Mouse (Mus musculus) heart, embryonic 11.5 days (tissue): ENCODE data around the gene Olfr763. TPM values are rescaled to one million over a fixed set of nuclear protein-coding genes. Genes with fewer than 3 reads are reported as not detected.

Experiments
- ATAC-seq: fragments of 200-750 bp; cut with Nextera tagmentation; replicated peaks from 2 replicates; pipeline ENCODE4 v1.8.0; 2017; ENCODE audit warnings: moderate library complexity; ENCODE audit not compliant: insufficient number of reproducible peaks, low FRiP score, low TSS enrichment
- H3K27ac ChIP-seq: fragments of 300-500 bp; sonication (generic); 2 replicates; pipeline ENCODE4 v1.5.1; 2014; ENCODE audit warnings: mild to moderate bottlenecking, low read depth, low read length
- H3K27me3 ChIP-seq: fragments of 300-500 bp; sonication (generic); 2 replicates; pipeline ENCODE4 v1.6.1; 2014; ENCODE audit warnings: mild to moderate bottlenecking, low read length, mixed read lengths; ENCODE audit not compliant: control insufficient read depth, insufficient read depth
- H3K36me3 ChIP-seq: fragments of 300-500 bp; sonication (generic); 2 replicates; pipeline ENCODE4 v1.6.1; 2014; ENCODE audit warnings: mild to moderate bottlenecking, low read length, moderate library complexity, mixed read lengths; ENCODE audit not compliant: control insufficient read depth, insufficient read depth
- H3K4me1 ChIP-seq: fragments of 300-500 bp; sonication (generic); 2 replicates; pipeline ENCODE4 v1.6.1; 2014; ENCODE audit warnings: low read length; ENCODE audit not compliant: control insufficient read depth, insufficient read depth
- H3K4me2 ChIP-seq: fragments of 300-500 bp; sonication (generic); 2 replicates; pipeline ENCODE4 v1.6.1; 2014; ENCODE audit warnings: mild to moderate bottlenecking, moderate library complexity
- H3K4me3 ChIP-seq: fragments of 300-500 bp; sonication (generic); 2 replicates; pipeline ENCODE4 v1.5.1; 2014; ENCODE audit warnings: low read depth, low read length
- H3K9ac ChIP-seq: fragments of 300-500 bp; sonication (generic); 2 replicates; pipeline ENCODE4 v1.6.1; 2014; ENCODE audit warnings: mild to moderate bottlenecking, low read depth, low read length, moderate library complexity
- H3K9me3 ChIP-seq: fragments of 300-500 bp; sonication (generic); replicated peaks from 2 replicates; pipeline ENCODE4 v1.6.1; 2016; ENCODE audit warnings: low read length; ENCODE audit not compliant: control insufficient read depth
- WGBS: fragments of 180-500 bp; shearing (Covaris S2); extraction: QIAGEN DNeasy Blood & Tissue Kit; methylation state at CpG from one replicate; pipeline ENCODE4 v1.1.7; 2014; ENCODE audit not compliant: insufficient replicate concordance; 5-methylcytosine and 5-hydroxymethylcytosine counted together
- polyA plus RNA-seq: library from polyadenylated mRNA; unstranded; fragments of >200 nt; fragmentation: Nextera tagmentation; extraction: Ambion mirVana; gene quantifications from 2 replicates; pipeline ENCODE4 v1.2.1, GENCODE M21; 2014

Olfr763 gene
- not detected in 2 replicates for polyA plus RNA-seq

DNA sequence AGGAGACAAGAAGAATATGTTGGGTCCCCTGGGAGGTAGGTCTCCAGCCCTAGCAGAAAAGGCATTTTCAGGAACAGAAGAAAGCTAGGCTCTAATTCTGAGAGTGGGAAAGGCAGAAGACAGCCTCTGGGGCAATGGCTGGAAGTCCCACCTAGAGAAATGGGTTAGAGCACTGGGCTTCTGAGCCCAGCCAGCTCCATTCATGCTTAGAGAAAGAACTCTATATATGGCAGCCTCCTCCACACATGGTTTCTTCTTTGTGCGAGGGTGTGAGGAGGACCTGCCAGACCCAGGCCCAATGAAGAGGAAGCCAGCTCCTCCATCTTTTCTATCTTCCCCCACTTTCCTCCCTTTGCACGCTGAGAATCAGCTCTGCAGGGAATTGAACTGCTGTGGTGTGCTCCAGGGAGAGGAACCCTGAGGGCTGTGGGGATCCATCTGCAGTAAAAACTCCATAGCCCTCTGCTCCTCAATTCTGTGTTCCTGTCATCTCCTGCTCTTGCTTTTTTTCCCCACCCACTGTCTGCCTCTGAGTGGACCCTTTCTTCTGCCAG is at the start of gene Olfr763:
Gene Olfr763, plus strand, starts transcription at position 504 of the 554 bp plus-strand sequence.
- 63% methylated on average over 2 of the region's 2 CpGs for WGBS
- H3K4me1 ChIP-seq: no peaks in the 10 kb centered on the region
- no peaks in the 10 kb centered on the region for H3K36me3 ChIP-seq

DNA sequence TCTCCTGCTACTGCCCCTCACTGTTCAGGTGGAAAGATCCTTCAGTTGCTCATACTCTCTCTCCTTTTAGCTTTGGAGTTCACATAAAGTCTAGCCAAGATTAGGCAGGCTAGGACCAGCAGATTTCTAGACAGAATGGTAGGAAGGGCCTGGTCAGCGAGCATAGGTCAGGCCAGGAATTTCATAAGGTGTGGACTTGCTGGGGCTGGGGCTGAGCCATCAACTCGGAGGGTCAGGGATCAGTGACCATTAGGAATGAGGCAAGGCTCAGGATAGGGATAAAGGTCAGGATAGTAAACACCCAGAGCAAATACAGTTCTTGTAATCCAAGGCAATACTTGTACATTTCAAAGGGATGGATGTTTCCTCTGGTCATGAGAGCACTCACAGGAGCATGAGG is 45.6 kb upstream of the Olfr763 start:
- Histone ChIP-seq H3K36me3 (no peaks in the 10 kb centered on the region), H3K4me2 (no peak overlapping the region), H3K27me3 (no peaks in the 10 kb centered on the region), H3K9ac (no peak overlapping the region), H3K4me3 (no peak overlapping the region), H3K27ac (no peak overlapping the region), H3K4me1 (no peaks in the 10 kb centered on the region), H3K9me3 (no peaks in the 10 kb centered on the region)
- 70% methylated on average over 2 of the region's 2 CpGs for WGBS
- no peak for ATAC-seq

More for the DNA sequence above, at the start of gene Olfr763:
- Histone ChIP-seq H3K4me2 (no peak within 1 kb of the TSS), H3K9ac (no peak within 1 kb of the TSS), H3K4me3 (no peak within 1 kb of the TSS), H3K27me3 (no peaks in the 10 kb centered on the region), H3K9me3 (0 out of 2 replicates have a peak, but pooled peaks cover 6% of the 10 kb centered on the region), H3K27ac (no peak within 1 kb of the TSS)
- ATAC-seq: no peak

DNA sequence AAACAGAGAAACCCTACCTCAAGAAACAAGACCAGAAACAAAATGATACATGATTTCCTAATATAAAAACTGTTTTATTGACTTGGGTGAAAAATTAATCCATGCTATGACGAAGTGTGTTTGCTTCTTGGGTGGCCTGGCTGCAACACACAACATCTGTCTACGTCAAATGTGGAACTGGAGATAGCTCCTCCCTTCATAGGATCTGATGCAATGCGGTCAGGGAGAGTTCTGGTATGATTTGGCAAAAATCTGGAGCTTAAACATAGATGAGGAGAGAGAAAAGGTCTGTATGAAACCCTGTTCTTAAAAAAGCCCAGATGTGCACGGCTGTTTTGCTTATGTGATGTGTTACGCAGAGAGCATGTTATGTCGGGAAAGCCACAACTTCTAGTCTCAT is 44.7 kb upstream of the Olfr763 start:
- Histone ChIP-seq H3K4me2 (no peak overlapping the region), H3K9me3 (no peaks in the 10 kb centered on the region), H3K4me3 (no peak overlapping the region), H3K36me3 (no peaks in the 10 kb centered on the region), H3K9ac (no peak overlapping the region), H3K27me3 (no peaks in the 10 kb centered on the region), H3K27ac (no peak overlapping the region), H3K4me1 (no peaks in the 10 kb centered on the region)
- no peak for ATAC-seq
- 80% methylated on average over 6 of the region's 6 CpGs for WGBS

DNA sequence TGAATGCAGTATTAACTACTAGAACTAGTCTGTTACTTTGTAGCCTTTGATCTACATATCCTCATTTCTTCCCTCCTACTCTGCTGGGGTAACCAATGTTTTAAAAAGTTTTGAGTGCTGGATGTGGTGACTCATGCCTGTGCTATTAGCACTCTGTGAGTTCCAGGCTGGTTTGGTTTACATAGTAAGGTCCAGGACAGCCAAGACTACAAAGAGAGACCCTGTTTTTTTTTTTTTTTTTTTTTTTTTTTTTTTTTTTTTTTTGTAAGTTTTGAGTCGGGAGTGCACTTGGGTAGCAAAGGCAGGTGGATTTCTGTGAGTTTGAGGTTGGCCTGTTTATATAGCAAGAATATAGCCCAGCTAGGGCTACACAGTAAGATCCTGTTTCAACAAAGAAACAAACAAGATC is 42.2 kb upstream of the Olfr763 start:
- H3K4me1 ChIP-seq: no peaks in the 10 kb centered on the region
- no peaks in the 10 kb centered on the region for H3K9me3 ChIP-seq
- H3K9ac ChIP-seq: no peak overlapping the region
- no peak overlapping the region for H3K27ac ChIP-seq
- H3K4me2 ChIP-seq: no peak overlapping the region
- WGBS: 21% methylated on average over 1 of the region's 1 CpGs
- no peak for ATAC-seq
- no peaks in the 10 kb centered on the region for H3K36me3 ChIP-seq
- H3K4me3 ChIP-seq: no peak overlapping the region
- H3K27me3 ChIP-seq: no peaks in the 10 kb centered on the region

DNA sequence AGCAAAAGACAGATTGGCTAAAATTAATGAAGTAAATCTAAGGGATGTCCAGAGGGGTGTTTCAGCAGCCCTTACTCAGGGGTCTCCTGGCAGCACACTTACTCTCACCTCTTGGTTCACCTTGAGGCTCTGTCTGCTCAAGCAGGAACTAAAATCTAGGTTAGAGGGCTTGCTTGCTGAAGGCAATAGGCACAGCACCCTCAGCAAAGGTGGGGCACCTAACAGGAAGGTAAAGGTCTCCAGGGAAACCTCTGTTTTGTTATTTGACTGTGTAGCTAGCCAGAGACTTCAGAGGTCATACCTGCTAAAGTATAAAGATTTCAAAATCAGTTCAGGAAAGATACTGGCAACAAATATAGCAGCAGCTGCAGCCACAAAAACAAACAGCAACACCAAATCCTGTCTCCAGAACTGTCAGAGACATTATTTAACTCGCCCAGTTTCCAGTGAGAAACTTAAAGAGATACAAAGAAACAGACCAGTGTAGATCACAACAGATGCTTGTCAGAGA is 39.8 kb upstream of the Olfr763 start:
- Histone ChIP-seq H3K4me2 (no peak overlapping the region), H3K9ac (no peak overlapping the region), H3K27ac (no peak overlapping the region), H3K36me3 (no peaks in the 10 kb centered on the region), H3K4me3 (no peak overlapping the region), H3K9me3 (no peaks in the 10 kb centered on the region), H3K27me3 (no peaks in the 10 kb centered on the region), H3K4me1 (no peaks in the 10 kb centered on the region)
- no peak for ATAC-seq
- WGBS: 38% methylated on average over 1 of the region's 1 CpGs

DNA sequence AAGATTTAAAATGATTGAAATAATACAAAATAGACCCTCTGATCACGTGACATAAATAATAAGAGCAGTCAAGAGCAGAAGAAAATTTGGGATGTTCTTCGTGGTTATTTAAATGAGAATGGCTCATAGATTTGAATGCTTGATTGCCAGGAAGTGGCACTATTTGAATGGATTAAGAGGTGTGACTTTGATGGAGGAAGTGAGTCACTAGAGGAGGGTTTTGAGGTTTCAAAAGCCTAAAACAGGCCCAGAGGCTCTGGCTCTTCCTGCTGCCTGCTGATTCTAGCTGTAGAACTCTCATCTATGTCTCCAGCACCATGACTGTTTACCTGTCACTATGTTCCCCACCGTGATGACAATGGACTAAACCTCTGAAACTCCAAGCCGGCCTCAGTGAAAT is 37.8 kb upstream of the Olfr763 start:
- no peak overlapping the region for H3K4me3 ChIP-seq
- no peak for ATAC-seq
- no peak overlapping the region for H3K27ac ChIP-seq
- no peak overlapping the region for H3K9ac ChIP-seq
- H3K36me3 ChIP-seq: no peaks in the 10 kb centered on the region
- no peaks in the 10 kb centered on the region for H3K9me3 ChIP-seq
- no peak overlapping the region for H3K4me2 ChIP-seq
- H3K4me1 ChIP-seq: peaks cover 7% of the 10 kb centered on the region; the same call in 1 of the 2 replicates
- H3K27me3 ChIP-seq: no peaks in the 10 kb centered on the region
- WGBS: 66% methylated on average over 4 of the region's 4 CpGs

DNA sequence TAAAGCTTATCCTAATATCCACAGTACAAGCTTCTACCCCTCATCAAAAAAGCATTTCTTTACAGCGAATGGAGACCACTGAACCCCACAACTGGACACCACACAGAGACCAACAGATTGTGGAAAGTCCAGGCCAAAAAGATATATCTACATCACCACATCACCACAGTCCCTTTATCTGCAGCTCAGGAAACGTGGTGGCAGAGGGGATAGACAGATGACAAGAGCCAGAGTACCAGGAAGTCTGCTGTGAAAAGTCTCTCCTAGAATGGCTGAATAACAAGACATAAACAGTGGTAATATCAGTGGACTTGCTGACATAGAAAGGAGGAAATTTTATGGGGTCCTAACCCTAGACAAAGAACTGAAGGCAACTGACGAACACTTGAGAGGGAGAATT is 34.2 kb upstream of the Olfr763 start:
- no peaks in the 10 kb centered on the region for H3K27me3 ChIP-seq
- peaks cover 11% of the 10 kb centered on the region for H3K4me1 ChIP-seq
- no peak for ATAC-seq

DNA sequence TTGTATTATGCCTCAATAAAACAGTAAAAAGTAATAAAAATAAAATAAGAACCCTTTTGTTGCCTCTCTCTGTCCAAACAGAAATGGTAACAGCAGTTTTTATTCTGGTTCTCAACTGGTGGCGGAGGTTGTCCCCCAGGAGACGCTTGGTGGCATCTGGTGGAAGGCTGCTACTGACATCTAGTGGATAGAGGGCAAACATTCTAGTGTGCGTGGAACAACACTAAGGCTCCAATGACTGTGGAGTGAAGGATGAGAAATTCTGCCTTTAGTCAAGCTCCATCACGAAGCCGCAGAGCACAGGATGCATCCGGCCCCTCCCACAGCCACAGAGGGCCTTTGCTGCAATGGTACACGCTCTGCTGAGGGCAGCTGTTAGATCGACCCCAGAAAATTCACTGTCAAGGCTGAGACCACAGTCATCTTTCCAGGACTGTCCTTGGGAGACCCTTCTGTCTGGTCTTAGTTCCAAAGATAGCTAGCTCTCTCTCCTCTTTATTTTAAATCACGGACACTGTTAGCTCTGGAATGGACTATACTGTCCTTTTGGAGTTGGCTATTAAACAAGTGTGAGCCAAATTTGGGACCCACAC is 33.0 kb upstream of the Olfr763 start:
- Histone ChIP-seq H3K4me3 (no peak overlapping the region), H3K27me3 (no peaks in the 10 kb centered on the region), H3K4me1 (peaks cover 11% of the 10 kb centered on the region), H3K27ac (no peak overlapping the region), H3K36me3 (no peaks in the 10 kb centered on the region), H3K4me2 (no peak overlapping the region), H3K9me3 (no peaks in the 10 kb centered on the region), H3K9ac (no peak overlapping the region)
- no peak for ATAC-seq
- WGBS: 17% methylated on average over 9 of the region's 9 CpGs

More for the DNA sequence above, 34.2 kb upstream of the Olfr763 start:
- Histone ChIP-seq H3K4me2 (no peak overlapping the region), H3K36me3 (no peaks in the 10 kb centered on the region), H3K9me3 (no peaks in the 10 kb centered on the region), H3K4me3 (no peak overlapping the region), H3K9ac (no peak overlapping the region), H3K27ac (peak overlapping the region; percentile 59; the same call in 1 of the 2 replicates)
- 29% methylated on average over 3 of the region's 3 CpGs for WGBS
